Mouse (Mus musculus): ENCODE measurements around the gene Ank2.

Gene Ank2

GRCm38 (mm10) chr3:127498742-127499400, at the start of gene Ank2:
TSS of gene Ank2 (minus strand) at chr3:127499350.
- no peak for DNase-seq (ENCODE audit: low read depth)

GRCm38 (mm10) chr3:127547882-127548281, 48.7 kb upstream of the Ank2 start:
- DNase-seq (ENCODE audit: low read depth) = peak; percentile 55

- no peak for DNase-seq (ENCODE audit: low read depth)
Observed at GRCm38 (mm10) chr3:127544610-127545121, 45.5 kb upstream of the Ank2 start.

- DNase-seq (ENCODE audit: low read depth) = no peak
Observed at GRCm38 (mm10) chr3:127543976-127544375, 44.8 kb upstream of the Ank2 start.

GRCm38 (mm10) chr3:127539193-127539592, 40.0 kb upstream of the Ank2 start:
- no peak for DNase-seq (ENCODE audit: low read depth)

GRCm38 (mm10) chr3:127530293-127530692, 31.1 kb upstream of the Ank2 start:
- DNase-seq (ENCODE audit: low read depth) = no peak

GRCm38 (mm10) chr3:127529824-127530223, 30.7 kb upstream of the Ank2 start:
- DNase-seq (ENCODE audit: low read depth) = no peak

- DNase-seq (ENCODE audit: low read depth) = no peak
Observed at GRCm38 (mm10) chr3:127529210-127529609, 30.1 kb upstream of the Ank2 start.

GRCm38 (mm10) chr3:127527465-127528034, 28.4 kb upstream of the Ank2 start:
- DNase-seq (ENCODE audit: low read depth) = no peak

GRCm38 (mm10) chr3:127525188-127525819, 26.2 kb upstream of the Ank2 start:
- DNase-seq (ENCODE audit: low read depth) = no peak

- no peak for DNase-seq (ENCODE audit: low read depth)
Observed at GRCm38 (mm10) chr3:127521156-127521555, 22.0 kb upstream of the Ank2 start.

GRCm38 (mm10) chr3:127520300-127520699, 21.1 kb upstream of the Ank2 start:
- DNase-seq (ENCODE audit: low read depth) = no peak

GRCm38 (mm10) chr3:127515251-127515650, 16.1 kb upstream of the Ank2 start:
- DNase-seq (ENCODE audit: low read depth) = no peak

GRCm38 (mm10) chr3:127513699-127514098, 14.5 kb upstream of the Ank2 start:
- no peak for DNase-seq (ENCODE audit: low read depth)

- DNase-seq (ENCODE audit: low read depth) = no peak
Observed at GRCm38 (mm10) chr3:127512794-127513335, 13.7 kb upstream of the Ank2 start.

- no peak for DNase-seq (ENCODE audit: low read depth)
Observed at GRCm38 (mm10) chr3:127511786-127512746, 12.9 kb upstream of the Ank2 start.

- DNase-seq (ENCODE audit: low read depth) = no peak
Observed at GRCm38 (mm10) chr3:127507878-127508783, 9.0 kb upstream of the Ank2 start.

- DNase-seq (ENCODE audit: low read depth) = no peak
Observed at GRCm38 (mm10) chr3:127498197-127498741, 881 bp downstream of the Ank2 start.

- no peak for DNase-seq (ENCODE audit: low read depth)
Observed at GRCm38 (mm10) chr3:127492663-127493062, 6.5 kb downstream of the Ank2 start.

GRCm38 (mm10) chr3:127487302-127487701, 11.8 kb downstream of the Ank2 start:
- no peak for DNase-seq (ENCODE audit: low read depth)

Measured in induced T-regulatory cell, adult 2 months (primary cell).